Mouse (Mus musculus): ENCODE measurements around the gene Ddx56. TPM values are rescaled to one million over a fixed set of nuclear protein-coding genes. Genes with fewer than 3 reads are reported as not detected.

The Ddx56 gene
- 43.4 and 45.5 TPM in 2 replicates for polyA plus RNA-seq (2012; rRNA removed)

GRCm38 (mm10) chr11:6267320-6268254 lies at the start of gene Ddx56:
Gene Ddx56 (minus strand): TSS chr11:6267772.
- Histone ChIP-seq H3K36me3 (ENCODE audit: control insufficient read depth, insufficient read depth, low read length) (peaks cover 18% of the 10 kb centered on the region), H3K4me3 (ENCODE audit: control insufficient read depth, insufficient read depth, low read length) (peak within 1 kb of the TSS; percentile 60), H3K27ac (ENCODE audit: control insufficient read depth, insufficient read depth, low read length) (peak within 1 kb of the TSS; percentile 64), H3K4me1 (replicated peaks; ENCODE audit: control insufficient read depth, insufficient read depth, low read length) (peaks cover 11% of the 10 kb centered on the region), H3K27me3 (ENCODE audit: control insufficient read depth, insufficient read depth, low read length) (no peaks in the 10 kb centered on the region)
- DNase-seq, result peak; percentile 87
- TF ChIP-seq CTCF (IDR thresholded peaks at IDR 0.05; ENCODE audit: borderline replicate concordance, control insufficient read depth, extremely low read depth, insufficient read depth, low read length, poor library complexity) (no peak), POLR2A (IDR thresholded peaks at IDR 0.05; ENCODE audit: control insufficient read depth, extremely low read depth, insufficient read depth, low read length, poor library complexity) (peak; percentile 59; the same call in 1 of the 2 replicates)
- WGBS, result 2% methylated on average over 50 of the region's 50 CpGs

GRCm38 (mm10) chr11:6316821-6317220 lies 49.2 kb upstream of the Ddx56 start:
- Histone ChIP-seq H3K36me3 (ENCODE audit: control insufficient read depth, insufficient read depth, low read length) (peaks cover 49% of the 10 kb centered on the region), H3K4me1 (replicated peaks; ENCODE audit: control insufficient read depth, insufficient read depth, low read length) (no peaks in the 10 kb centered on the region), H3K27ac (ENCODE audit: control insufficient read depth, insufficient read depth, low read length) (no peak overlapping the region), H3K4me3 (ENCODE audit: control insufficient read depth, insufficient read depth, low read length) (no peak overlapping the region), H3K27me3 (ENCODE audit: control insufficient read depth, insufficient read depth, low read length) (no peaks in the 10 kb centered on the region)
- DNase-seq, result no peak
- WGBS, result 95% methylated on average over 11 of the region's 11 CpGs
- TF ChIP-seq CTCF (IDR thresholded peaks at IDR 0.05; ENCODE audit: borderline replicate concordance, control insufficient read depth, extremely low read depth, insufficient read depth, low read length, poor library complexity) (no peak), POLR2A (IDR thresholded peaks at IDR 0.05; ENCODE audit: control insufficient read depth, extremely low read depth, insufficient read depth, low read length, poor library complexity) (no peak)

GRCm38 (mm10) chr11:6313874-6314406 lies 46.4 kb upstream of the Ddx56 start:
- Histone ChIP-seq H3K27ac (ENCODE audit: control insufficient read depth, insufficient read depth, low read length) (no peak overlapping the region), H3K4me3 (ENCODE audit: control insufficient read depth, insufficient read depth, low read length) (no peak overlapping the region), H3K36me3 (ENCODE audit: control insufficient read depth, insufficient read depth, low read length) (peaks cover 48% of the 10 kb centered on the region), H3K27me3 (ENCODE audit: control insufficient read depth, insufficient read depth, low read length) (no peaks in the 10 kb centered on the region), H3K4me1 (replicated peaks; ENCODE audit: control insufficient read depth, insufficient read depth, low read length) (no peaks in the 10 kb centered on the region)
- TF ChIP-seq CTCF (IDR thresholded peaks at IDR 0.05; ENCODE audit: borderline replicate concordance, control insufficient read depth, extremely low read depth, insufficient read depth, low read length, poor library complexity) (no peak), POLR2A (IDR thresholded peaks at IDR 0.05; ENCODE audit: control insufficient read depth, extremely low read depth, insufficient read depth, low read length, poor library complexity) (no peak)
- DNase-seq, result no peak
- WGBS, result 73% methylated on average over 7 of the region's 7 CpGs

- no peaks in the 10 kb centered on the region for H3K27me3 ChIP-seq (ENCODE audit: control insufficient read depth, insufficient read depth, low read length)
- no peak for TF ChIP-seq CTCF (IDR thresholded peaks at IDR 0.05; ENCODE audit: borderline replicate concordance, control insufficient read depth, extremely low read depth, insufficient read depth, low read length, poor library complexity)
- TF ChIP-seq POLR2A (IDR thresholded peaks at IDR 0.05; ENCODE audit: control insufficient read depth, extremely low read depth, insufficient read depth, low read length, poor library complexity), result no peak
- H3K36me3 ChIP-seq (ENCODE audit: control insufficient read depth, insufficient read depth, low read length), result peaks cover 14% of the 10 kb centered on the region
- H3K4me3 ChIP-seq (ENCODE audit: control insufficient read depth, insufficient read depth, low read length), result no peak overlapping the region
- no peak for DNase-seq
- H3K27ac ChIP-seq (ENCODE audit: control insufficient read depth, insufficient read depth, low read length), result no peak overlapping the region
- 96% methylated on average over 4 of the region's 4 CpGs for WGBS
- H3K4me1 ChIP-seq (replicated peaks; ENCODE audit: control insufficient read depth, insufficient read depth, low read length), result no peaks in the 10 kb centered on the region
These were observed 40.6 kb upstream of the Ddx56 start for GRCm38 (mm10) chr11:6308181-6308580.

- H3K4me3 ChIP-seq (ENCODE audit: control insufficient read depth, insufficient read depth, low read length), result no peak overlapping the region
- H3K4me1 ChIP-seq (replicated peaks; ENCODE audit: control insufficient read depth, insufficient read depth, low read length), result no peaks in the 10 kb centered on the region
- TF ChIP-seq POLR2A (IDR thresholded peaks at IDR 0.05; ENCODE audit: control insufficient read depth, extremely low read depth, insufficient read depth, low read length, poor library complexity), result no peak
- TF ChIP-seq CTCF (IDR thresholded peaks at IDR 0.05; ENCODE audit: borderline replicate concordance, control insufficient read depth, extremely low read depth, insufficient read depth, low read length, poor library complexity), result no peak
- peaks cover 19% of the 10 kb centered on the region for H3K36me3 ChIP-seq (ENCODE audit: control insufficient read depth, insufficient read depth, low read length)
- H3K27ac ChIP-seq (ENCODE audit: control insufficient read depth, insufficient read depth, low read length), result no peak overlapping the region
- no peaks in the 10 kb centered on the region for H3K27me3 ChIP-seq (ENCODE audit: control insufficient read depth, insufficient read depth, low read length)
- no peak for DNase-seq
- 89% methylated on average over 1 of the region's 1 CpGs for WGBS
These were observed 38.4 kb upstream of the Ddx56 start for GRCm38 (mm10) chr11:6305943-6306430.

GRCm38 (mm10) chr11:6302793-6303192 lies 35.2 kb upstream of the Ddx56 start:
- no peak overlapping the region for H3K4me3 ChIP-seq (ENCODE audit: control insufficient read depth, insufficient read depth, low read length)
- TF ChIP-seq CTCF (IDR thresholded peaks at IDR 0.05; ENCODE audit: borderline replicate concordance, control insufficient read depth, extremely low read depth, insufficient read depth, low read length, poor library complexity), result no peak
- TF ChIP-seq POLR2A (IDR thresholded peaks at IDR 0.05; ENCODE audit: control insufficient read depth, extremely low read depth, insufficient read depth, low read length, poor library complexity), result no peak
- DNase-seq, result no peak
- WGBS, result 95% methylated on average over 2 of the region's 2 CpGs
- H3K4me1 ChIP-seq (replicated peaks; ENCODE audit: control insufficient read depth, insufficient read depth, low read length), result no peaks in the 10 kb centered on the region
- no peak overlapping the region for H3K27ac ChIP-seq (ENCODE audit: control insufficient read depth, insufficient read depth, low read length)
- no peaks in the 10 kb centered on the region for H3K27me3 ChIP-seq (ENCODE audit: control insufficient read depth, insufficient read depth, low read length)
- H3K36me3 ChIP-seq (ENCODE audit: control insufficient read depth, insufficient read depth, low read length), result peaks cover 41% of the 10 kb centered on the region
